Comparison of ENCODE assay signal across 9 mouse cellular contexts in genomic region chr17:29305058-29305806, GRCm38 (mm10). TPM values are rescaled to one million over a fixed set of nuclear protein-coding genes. Genes with fewer than 3 reads are reported as not detected.
A peak's percentile ranks its signal among the peaks of the same experiment; 100 is the strongest.
DNase-seq lines count a peak whose midpoint lies in the region; ATAC-seq lines count a peak whose summit lies in the region.
"Had no signal": no experiment of that assay in that cellular context is flagged by ENCODE, and none has a peak within 500 bp of the region (broad histone marks: within the 10 kb centered on the region; RNA-seq: fewer than 3 reads in every experiment).

No protein-coding gene starts in this region.

- no peak overlapping the region for H3K4me2 ChIP-seq in hindbrain, embryonic 14.5 days (replicated peaks)
- H3K4me2 ChIP-seq in midbrain, embryonic 16.5 days (ENCODE audit: low read length), result no peak overlapping the region
- H3K4me2 ChIP-seq: hindbrain, embryonic 15.5 days had no signal

- peak; percentile 30 to 40 for DNase-seq in spleen, adult 18-20 months
- no peak for DNase-seq in spleen, adult 12 weeks (ENCODE audit: low spot score)
- DNase-seq in embryo, embryonic 9.5 days (ENCODE audit: extremely low spot score), result peak; percentile 22
- no peak for DNase-seq in hindbrain, embryonic 14.5 days (ENCODE audit: low spot score)
- no peak for DNase-seq in right cerebral cortex, postnatal 36 days (ENCODE audit: low spot score in 2 of 2)
- no peak for DNase-seq in frontal cortex, postnatal 14 days (ENCODE audit: low spot score in 2 of 2)

- H3K4me3 ChIP-seq in hindbrain, embryonic 14.5 days (replicated peaks; ENCODE audit: low read length), result no peak overlapping the region
- no peak overlapping the region for H3K4me3 ChIP-seq in midbrain, embryonic 16.5 days (ENCODE audit: low read depth, low read length)
- H3K4me3 ChIP-seq: hindbrain, embryonic 15.5 days had no signal

- no peak overlapping the region for H3K9ac ChIP-seq in hindbrain, embryonic 14.5 days
- H3K9ac ChIP-seq in midbrain, embryonic 16.5 days (ENCODE audit: low read depth, low read length), result no peak overlapping the region
- H3K9ac ChIP-seq: hindbrain, embryonic 15.5 days had no signal

- H3K36me3 ChIP-seq in hindbrain, embryonic 14.5 days (replicated peaks; ENCODE audit: control insufficient read depth, insufficient read depth), result peaks cover 24% of the 10 kb centered on the region
- H3K36me3 ChIP-seq in midbrain, embryonic 16.5 days (ENCODE audit: control insufficient read depth, insufficient read depth, low read length), result peaks cover 13% of the 10 kb centered on the region

- H3K4me1 ChIP-seq in hindbrain, embryonic 14.5 days (replicated peaks; ENCODE audit: control insufficient read depth, insufficient read depth, low read length), result 0 out of 2 replicates have a peak, but pooled peaks cover 9% of the 10 kb centered on the region
- H3K4me1 ChIP-seq in midbrain, embryonic 16.5 days (ENCODE audit: control insufficient read depth, insufficient read depth, low read length), result no peaks in the 10 kb centered on the region

- WGBS in hindbrain, embryonic 14.5 days, result 27% methylated on average over 15 of the region's 15 CpGs
- WGBS in midbrain, embryonic 16.5 days, result 37% methylated on average over 15 of the region's 15 CpGs

- no peaks in the 10 kb centered on the region for H3K9me3 ChIP-seq in hindbrain, embryonic 14.5 days (ENCODE audit: control insufficient read depth, low read length)
- no peaks in the 10 kb centered on the region for H3K9me3 ChIP-seq in midbrain, embryonic 16.5 days (replicated peaks; ENCODE audit: control insufficient read depth, low read length, poor library complexity, severe bottlenecking)
- H3K9me3 ChIP-seq: hindbrain, embryonic 15.5 days had no signal

- H3K27me3 ChIP-seq in hindbrain, embryonic 14.5 days (ENCODE audit: control insufficient read depth, insufficient read depth, low read length), result no peaks in the 10 kb centered on the region
- H3K27me3 ChIP-seq in midbrain, embryonic 16.5 days (ENCODE audit: control insufficient read depth, insufficient read depth, low read depth, low read length), result no peaks in the 10 kb centered on the region
- H3K27me3 ChIP-seq: hindbrain, embryonic 15.5 days had no signal

- H3K27ac ChIP-seq in hindbrain, embryonic 14.5 days, result no peak overlapping the region
- H3K27ac ChIP-seq in midbrain, embryonic 16.5 days (ENCODE audit: low read length), result no peak overlapping the region
- H3K27ac ChIP-seq: hindbrain, embryonic 15.5 days had no signal

- peak; percentile 8; the same call in 1 of the 2 replicates for ATAC-seq in hindbrain, embryonic 14.5 days (ENCODE audit: low FRiP score)
- ATAC-seq in megakaryocyte, adult 5-6 weeks (ENCODE audit: poor library complexity, severe bottlenecking), result peak; percentile 29
- ATAC-seq in midbrain, embryonic 16.5 days, result no peak

RNA-seq across cellular contexts. Expression of gene Pi16, which starts 12.2 kb away (rescaled TPM):
- polyA plus RNA-seq in hindbrain, embryonic 14.5 days (2014; fragmentation: Nextera tagmentation; extraction: Ambion mirVana), result 0.84 and 0.85 TPM in 2 replicates
- total RNA-seq in megakaryocyte, adult 5-6 weeks (2015), result 32.6 and 44.2 TPM in 2 replicates
- total RNA-seq in megakaryocyte, adult 5-6 weeks (2017), result 59.2 and 64.7 TPM in 2 replicates
- polyA plus RNA-seq in midbrain, embryonic 16.5 days (2015; fragmentation: Nextera tagmentation; extraction: Ambion mirVana), result 3.3 and 4.4 TPM in 2 replicates

RNA-seq across cellular contexts. Expression of gene BC004004, which starts 36.6 kb away (rescaled TPM):
- 126 and 131 TPM in 2 replicates for polyA plus RNA-seq in hindbrain, embryonic 14.5 days (2014; fragmentation: Nextera tagmentation; extraction: Ambion mirVana)
- total RNA-seq in megakaryocyte, adult 5-6 weeks (2015), result 65.8 and 70.1 TPM in 2 replicates
- total RNA-seq in megakaryocyte, adult 5-6 weeks (2017), result 81.0 and 89.2 TPM in 2 replicates
- 125 TPM in 2 replicates for polyA plus RNA-seq in midbrain, embryonic 16.5 days (2015; fragmentation: Nextera tagmentation; extraction: Ambion mirVana)

RNA-seq across cellular contexts. Expression of gene Ppil1, which starts 41.2 kb away (rescaled TPM):
- 101 TPM in 2 replicates for polyA plus RNA-seq in hindbrain, embryonic 14.5 days (2014; fragmentation: Nextera tagmentation; extraction: Ambion mirVana)
- total RNA-seq in megakaryocyte, adult 5-6 weeks (2015), result 37.5 and 39.4 TPM in 2 replicates
- 53.6 and 57.3 TPM in 2 replicates for total RNA-seq in megakaryocyte, adult 5-6 weeks (2017)
- 106 and 107 TPM in 2 replicates for polyA plus RNA-seq in midbrain, embryonic 16.5 days (2015; fragmentation: Nextera tagmentation; extraction: Ambion mirVana)

RNA-seq across cellular contexts. Expression of gene Mtch1, which starts 42.5 kb away (rescaled TPM):
- 530 and 564 TPM in 2 replicates for polyA plus RNA-seq in hindbrain, embryonic 14.5 days (2014; fragmentation: Nextera tagmentation; extraction: Ambion mirVana)
- total RNA-seq in megakaryocyte, adult 5-6 weeks (2015), result 111 and 128 TPM in 2 replicates
- total RNA-seq in megakaryocyte, adult 5-6 weeks (2017), result 84.1 and 107 TPM in 2 replicates
- 463 and 470 TPM in 2 replicates for polyA plus RNA-seq in midbrain, embryonic 16.5 days (2015; fragmentation: Nextera tagmentation; extraction: Ambion mirVana)

RNA-seq across cellular contexts. Expression of gene Fgd2, which starts 55.5 kb away (rescaled TPM):
- 3.8 and 4.9 TPM in 2 replicates for polyA plus RNA-seq in hindbrain, embryonic 14.5 days (2014; fragmentation: Nextera tagmentation; extraction: Ambion mirVana)
- total RNA-seq in megakaryocyte, adult 5-6 weeks (2015), result 44.8 and 47.7 TPM in 2 replicates
- 45.5 and 48.0 TPM in 2 replicates for total RNA-seq in megakaryocyte, adult 5-6 weeks (2017)
- 8.6 and 12.7 TPM in 2 replicates for polyA plus RNA-seq in midbrain, embryonic 16.5 days (2015; fragmentation: Nextera tagmentation; extraction: Ambion mirVana)

Comparison
In these comparisons a context has a peak if more than half of its experiments do, and no peak if none do; other contexts are left out.
1. DNase-seq: peak in spleen, adult 18-20 months (2 of 2) and embryo, embryonic 9.5 days (single experiment); none in spleen, adult 12 weeks (single experiment), hindbrain, embryonic 14.5 days (single experiment), right cerebral cortex, postnatal 36 days (0 of 2) and frontal cortex, postnatal 14 days (0 of 2).